Mouse (Mus musculus): ENCODE data around the gene Atp10a. TPM values are rescaled to one million over a fixed set of nuclear protein-coding genes. Genes with fewer than 3 reads are reported as not detected.

Atp10a gene
- polyA plus RNA-seq, 1 experiment from 2014 or later = 3.5 TPM

DNA sequence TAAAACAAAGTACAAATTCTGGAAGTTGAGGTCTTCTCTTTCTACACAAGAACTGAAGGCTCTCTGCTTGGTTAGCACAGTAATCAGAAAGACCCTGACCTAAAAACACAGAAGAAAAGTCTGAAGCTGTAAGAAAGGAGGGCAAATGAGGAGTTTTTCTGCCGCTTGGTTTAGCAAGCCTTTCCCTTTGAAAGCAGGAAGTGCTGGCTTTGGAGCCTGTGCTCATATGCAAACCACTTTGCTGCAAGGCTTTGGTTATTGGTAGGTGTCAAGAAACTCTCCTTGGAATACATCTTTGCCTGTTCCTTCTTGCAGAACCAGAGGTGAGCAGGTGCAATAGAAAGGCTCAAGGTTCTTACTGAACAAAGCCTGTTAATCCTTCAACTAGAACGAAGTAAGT lies 41.1 kb downstream of the Atp10a start:
- no peaks in the 10 kb centered on the region for H3K36me3 ChIP-seq (ENCODE audit: control insufficient read depth, insufficient read depth, low read length)
- no peak overlapping the region for H3K9ac ChIP-seq (ENCODE audit: low read length)
- H3K4me2 ChIP-seq (ENCODE audit: low read depth, low read length) = no peak overlapping the region
- H3K27me3 ChIP-seq (ENCODE audit: control insufficient read depth, insufficient read depth, low read depth, low read length) = no peaks in the 10 kb centered on the region
- H3K9me3 ChIP-seq (ENCODE audit: control insufficient read depth, low read length) = no peaks in the 10 kb centered on the region
- H3K4me1 ChIP-seq (replicated peaks; ENCODE audit: control insufficient read depth, insufficient read depth, low read length) = peaks cover 10% of the 10 kb centered on the region
- ATAC-seq (ENCODE audit: low read depth) = no peak
- no peak overlapping the region for H3K27ac ChIP-seq (ENCODE audit: low read length)
- H3K4me3 ChIP-seq (ENCODE audit: low read length) = no peak overlapping the region
- WGBS = 64% methylated on average over 2 of the region's 2 CpGs

DNA sequence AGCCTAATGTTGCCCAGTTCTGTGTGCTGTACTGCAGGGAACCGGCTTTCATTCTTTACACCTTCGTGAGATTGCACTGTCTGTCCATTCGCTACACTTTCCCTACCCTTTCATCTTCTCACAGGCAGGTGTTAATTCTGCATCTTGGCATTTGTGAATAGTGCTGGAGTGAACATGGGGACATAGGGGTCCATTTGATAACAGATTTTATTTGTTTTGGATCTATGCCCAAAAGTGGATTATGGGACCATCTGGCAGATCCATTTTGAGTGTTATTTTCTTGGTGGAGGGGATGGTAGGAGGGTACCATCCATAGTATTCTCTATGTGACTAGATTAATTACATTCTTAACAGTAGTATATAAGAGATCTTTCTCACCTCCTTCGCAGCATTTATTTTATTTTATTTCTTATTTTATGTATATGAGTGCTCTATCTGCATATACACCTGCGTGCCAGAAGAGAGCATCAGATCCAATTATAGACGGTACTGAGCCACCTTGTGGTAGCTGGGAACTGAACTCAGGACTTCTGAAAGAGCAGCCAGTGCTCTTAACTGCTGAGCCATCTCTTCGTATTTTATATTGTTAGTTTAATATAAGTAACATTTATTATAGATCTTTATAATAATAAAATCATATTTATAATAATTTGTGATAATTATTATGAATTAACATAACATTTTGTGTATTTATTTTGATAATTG lies 42.9 kb downstream of the Atp10a start:
- Histone ChIP-seq H3K9me3 (ENCODE audit: control insufficient read depth, low read length) (no peaks in the 10 kb centered on the region), H3K27me3 (ENCODE audit: control insufficient read depth, insufficient read depth, low read depth, low read length) (no peaks in the 10 kb centered on the region), H3K4me3 (ENCODE audit: low read length) (no peak overlapping the region), H3K9ac (ENCODE audit: low read length) (no peak overlapping the region), H3K4me2 (ENCODE audit: low read depth, low read length) (no peak overlapping the region), H3K4me1 (replicated peaks; ENCODE audit: control insufficient read depth, insufficient read depth, low read length) (no peaks in the 10 kb centered on the region), H3K36me3 (ENCODE audit: control insufficient read depth, insufficient read depth, low read length) (no peaks in the 10 kb centered on the region), H3K27ac (ENCODE audit: low read length) (no peak overlapping the region)
- 81% methylated on average over 7 of the region's 7 CpGs for WGBS
- no peak for ATAC-seq (ENCODE audit: low read depth)

DNA sequence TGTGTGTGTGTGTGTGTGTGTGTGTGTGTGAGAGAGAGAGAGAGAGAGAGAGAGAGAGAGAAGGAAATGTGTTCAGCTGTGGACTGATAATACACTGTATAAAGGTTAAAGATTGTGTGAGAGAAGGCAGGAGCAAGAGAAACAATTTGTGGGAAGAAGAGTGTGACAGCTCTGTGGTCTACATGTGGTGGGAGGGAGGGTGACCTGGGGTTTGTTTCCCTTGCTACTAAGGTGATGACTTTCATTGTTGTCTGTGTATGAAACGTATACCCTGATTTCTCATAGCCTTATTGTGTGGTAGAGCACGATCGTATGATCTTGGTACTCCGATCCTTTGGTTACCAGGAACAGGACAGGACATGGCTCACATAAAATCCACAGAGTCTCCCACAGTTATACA lies 45.3 kb downstream of the Atp10a start:
- Histone ChIP-seq H3K4me3 (ENCODE audit: low read length) (no peak overlapping the region), H3K4me2 (ENCODE audit: low read depth, low read length) (no peak overlapping the region), H3K9ac (ENCODE audit: low read length) (no peak overlapping the region), H3K9me3 (ENCODE audit: control insufficient read depth, low read length) (no peaks in the 10 kb centered on the region), H3K27ac (ENCODE audit: low read length) (no peak overlapping the region), H3K36me3 (ENCODE audit: control insufficient read depth, insufficient read depth, low read length) (no peaks in the 10 kb centered on the region), H3K27me3 (ENCODE audit: control insufficient read depth, insufficient read depth, low read depth, low read length) (no peaks in the 10 kb centered on the region), H3K4me1 (replicated peaks; ENCODE audit: control insufficient read depth, insufficient read depth, low read length) (no peaks in the 10 kb centered on the region)
- ATAC-seq (ENCODE audit: low read depth) = no peak
- WGBS = 91% methylated on average over 4 of the region's 4 CpGs

DNA sequence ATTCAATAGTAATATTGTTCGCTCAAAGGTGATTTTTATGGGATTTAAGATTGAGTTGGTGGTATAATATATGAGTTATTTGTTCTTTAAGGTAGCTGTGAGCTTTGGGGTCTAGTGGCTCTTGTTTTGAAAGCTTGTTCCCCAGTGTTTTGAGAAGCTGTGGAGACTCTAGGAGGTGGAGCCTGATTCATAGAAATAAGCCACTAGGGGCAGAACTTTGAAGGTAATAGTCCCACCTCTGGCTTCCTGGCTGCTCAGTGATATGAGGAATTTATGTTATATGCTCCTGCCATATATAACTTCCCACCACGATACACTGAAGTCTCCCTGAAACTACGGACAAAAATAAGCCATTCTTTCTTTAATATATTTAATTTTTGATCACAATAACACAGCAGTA lies 49.2 kb downstream of the Atp10a start:
- H3K27ac ChIP-seq (ENCODE audit: low read length) = no peak overlapping the region
- no peak overlapping the region for H3K9ac ChIP-seq (ENCODE audit: low read length)
- H3K4me1 ChIP-seq (replicated peaks; ENCODE audit: control insufficient read depth, insufficient read depth, low read length) = no peaks in the 10 kb centered on the region
- WGBS = 87% methylated on average over 3 of the region's 3 CpGs
- ATAC-seq (ENCODE audit: low read depth) = no peak
- H3K36me3 ChIP-seq (ENCODE audit: control insufficient read depth, insufficient read depth, low read length) = no peaks in the 10 kb centered on the region
- H3K4me3 ChIP-seq (ENCODE audit: low read length) = no peak overlapping the region
- no peaks in the 10 kb centered on the region for H3K27me3 ChIP-seq (ENCODE audit: control insufficient read depth, insufficient read depth, low read depth, low read length)
- no peak overlapping the region for H3K4me2 ChIP-seq (ENCODE audit: low read depth, low read length)
- no peaks in the 10 kb centered on the region for H3K9me3 ChIP-seq (ENCODE audit: control insufficient read depth, low read length)

DNA sequence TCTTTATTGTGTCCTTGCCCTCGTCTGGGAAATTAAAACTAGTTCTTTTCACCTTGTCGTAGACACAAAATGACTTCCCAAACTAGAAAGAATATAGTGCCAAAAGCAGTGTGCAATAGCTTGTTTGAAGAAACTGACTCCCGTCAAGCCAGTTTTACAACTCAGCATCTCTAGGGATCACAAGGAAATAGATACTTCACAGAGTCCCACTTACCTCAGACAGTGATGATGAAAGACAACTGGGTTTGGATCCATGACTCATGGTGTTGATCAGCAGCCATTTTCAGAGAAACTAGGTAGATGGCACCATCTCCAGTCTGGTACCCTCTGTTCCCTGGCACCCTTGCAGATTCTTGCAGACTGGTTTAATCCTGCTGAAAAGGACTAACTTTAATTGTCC lies 53.3 kb downstream of the Atp10a start:
- no peak for ATAC-seq (ENCODE audit: low read depth)
- Histone ChIP-seq H3K9me3 (ENCODE audit: control insufficient read depth, low read length) (no peaks in the 10 kb centered on the region), H3K27ac (ENCODE audit: low read length) (no peak overlapping the region)

DNA sequence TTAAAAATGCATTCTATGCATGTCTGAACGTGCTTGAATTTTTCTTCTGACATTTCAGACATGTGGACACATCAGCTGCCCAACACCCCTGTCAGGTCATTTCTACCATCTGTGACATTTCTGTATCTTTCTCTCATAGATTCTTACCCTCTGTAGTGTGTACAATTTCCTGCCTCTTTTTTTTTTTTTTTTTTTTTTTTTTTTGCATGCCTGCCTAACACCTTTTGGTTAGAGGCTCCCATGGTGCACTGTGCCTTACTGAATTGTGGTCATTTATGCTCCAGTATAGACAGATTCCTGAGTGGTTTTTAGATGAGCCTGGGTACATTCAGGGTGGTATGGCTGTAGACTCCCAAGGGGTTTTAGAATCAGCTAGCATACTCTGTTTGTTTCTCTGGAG lies 54.3 kb downstream of the Atp10a start:
- Histone ChIP-seq H3K27ac (ENCODE audit: low read length) (no peak overlapping the region), H3K36me3 (ENCODE audit: control insufficient read depth, insufficient read depth, low read length) (no peaks in the 10 kb centered on the region), H3K4me1 (replicated peaks; ENCODE audit: control insufficient read depth, insufficient read depth, low read length) (no peaks in the 10 kb centered on the region), H3K9ac (ENCODE audit: low read length) (no peak overlapping the region), H3K4me2 (ENCODE audit: low read depth, low read length) (no peak overlapping the region), H3K27me3 (ENCODE audit: control insufficient read depth, insufficient read depth, low read depth, low read length) (no peaks in the 10 kb centered on the region), H3K4me3 (ENCODE audit: low read length) (no peak overlapping the region), H3K9me3 (ENCODE audit: control insufficient read depth, low read length) (no peaks in the 10 kb centered on the region)
- ATAC-seq (ENCODE audit: low read depth) = no peak
- WGBS = 53% methylated on average over 1 of the region's 1 CpGs

More for the DNA sequence above, 53.3 kb downstream of the Atp10a start:
- Histone ChIP-seq H3K36me3 (ENCODE audit: control insufficient read depth, insufficient read depth, low read length) (no peaks in the 10 kb centered on the region), H3K4me1 (replicated peaks; ENCODE audit: control insufficient read depth, insufficient read depth, low read length) (no peaks in the 10 kb centered on the region), H3K9ac (ENCODE audit: low read length) (no peak overlapping the region), H3K4me3 (ENCODE audit: low read length) (no peak overlapping the region), H3K27me3 (ENCODE audit: control insufficient read depth, insufficient read depth, low read depth, low read length) (no peaks in the 10 kb centered on the region), H3K4me2 (ENCODE audit: low read depth, low read length) (no peak overlapping the region)
- WGBS = 69% methylated on average over 3 of the region's 3 CpGs

DNA sequence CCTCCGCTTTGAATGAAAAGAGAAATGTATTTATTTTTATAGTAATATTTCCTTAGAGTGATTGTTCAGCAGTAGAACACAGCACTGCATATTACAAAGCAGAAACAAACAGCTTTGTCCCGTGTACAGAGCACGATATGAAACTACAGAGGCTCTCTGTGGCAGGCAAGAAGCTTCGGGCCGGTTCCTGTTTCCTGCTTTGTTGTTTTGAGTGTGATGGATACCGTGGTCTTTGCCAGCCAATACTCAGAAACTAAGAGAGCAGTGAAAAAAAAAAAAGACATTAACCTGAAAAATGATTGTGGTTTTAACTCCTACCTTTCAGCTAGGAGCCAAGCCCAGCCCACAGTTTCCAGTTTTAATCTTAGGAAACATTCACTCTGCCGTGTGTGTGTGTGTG lies 55.8 kb downstream of the Atp10a start:
- no peak for ATAC-seq (ENCODE audit: low read depth)
- 68% methylated on average over 7 of the region's 7 CpGs for WGBS
- no peak overlapping the region for H3K4me2 ChIP-seq (ENCODE audit: low read depth, low read length)
- no peaks in the 10 kb centered on the region for H3K36me3 ChIP-seq (ENCODE audit: control insufficient read depth, insufficient read depth, low read length)
- H3K27me3 ChIP-seq (ENCODE audit: control insufficient read depth, insufficient read depth, low read depth, low read length) = no peaks in the 10 kb centered on the region
- H3K9ac ChIP-seq (ENCODE audit: low read length) = no peak overlapping the region
- no peaks in the 10 kb centered on the region for H3K4me1 ChIP-seq (replicated peaks; ENCODE audit: control insufficient read depth, insufficient read depth, low read length)
- no peak overlapping the region for H3K27ac ChIP-seq (ENCODE audit: low read length)
- no peak overlapping the region for H3K4me3 ChIP-seq (ENCODE audit: low read length)
- H3K9me3 ChIP-seq (ENCODE audit: control insufficient read depth, low read length) = no peaks in the 10 kb centered on the region

DNA sequence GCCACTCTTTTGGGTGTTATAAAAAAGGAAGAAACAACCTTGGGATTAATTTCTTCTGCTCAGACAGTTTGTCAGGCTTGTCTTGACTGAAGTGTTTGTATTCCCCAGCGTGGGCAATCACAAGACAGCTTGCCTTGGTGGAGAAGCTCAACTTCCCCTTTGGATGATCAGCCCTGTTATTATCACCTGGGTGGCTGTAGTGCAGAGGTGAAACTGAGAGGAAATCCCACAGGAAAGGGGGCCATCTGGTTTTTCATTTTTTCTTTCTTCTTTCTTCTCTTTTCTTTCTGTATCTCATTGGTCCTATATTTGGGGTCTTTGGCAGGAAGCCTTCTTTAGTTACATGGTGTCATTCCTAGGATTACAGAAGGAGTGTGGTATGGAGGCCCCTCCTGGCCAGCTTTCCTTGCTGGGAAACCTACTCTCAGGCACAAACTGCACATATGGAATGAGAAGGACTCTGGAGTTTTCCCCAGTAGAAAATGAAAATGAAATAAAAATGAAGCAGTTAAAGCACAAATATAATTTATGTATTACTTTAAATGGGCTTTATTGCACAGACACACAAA lies 59.7 kb downstream of the Atp10a start:
- H3K9ac ChIP-seq (ENCODE audit: low read length) = no peak overlapping the region
- no peak overlapping the region for H3K4me3 ChIP-seq (ENCODE audit: low read length)
- H3K27me3 ChIP-seq (ENCODE audit: control insufficient read depth, insufficient read depth, low read depth, low read length) = no peaks in the 10 kb centered on the region
- H3K4me2 ChIP-seq (ENCODE audit: low read depth, low read length) = no peak overlapping the region
- H3K9me3 ChIP-seq (ENCODE audit: control insufficient read depth, low read length) = no peaks in the 10 kb centered on the region
- no peak overlapping the region for H3K27ac ChIP-seq (ENCODE audit: low read length)
- WGBS = 35% methylated on average over 1 of the region's 1 CpGs
- no peaks in the 10 kb centered on the region for H3K36me3 ChIP-seq (ENCODE audit: control insufficient read depth, insufficient read depth, low read length)
- no peaks in the 10 kb centered on the region for H3K4me1 ChIP-seq (replicated peaks; ENCODE audit: control insufficient read depth, insufficient read depth, low read length)
- ATAC-seq (ENCODE audit: low read depth) = no peak

DNA sequence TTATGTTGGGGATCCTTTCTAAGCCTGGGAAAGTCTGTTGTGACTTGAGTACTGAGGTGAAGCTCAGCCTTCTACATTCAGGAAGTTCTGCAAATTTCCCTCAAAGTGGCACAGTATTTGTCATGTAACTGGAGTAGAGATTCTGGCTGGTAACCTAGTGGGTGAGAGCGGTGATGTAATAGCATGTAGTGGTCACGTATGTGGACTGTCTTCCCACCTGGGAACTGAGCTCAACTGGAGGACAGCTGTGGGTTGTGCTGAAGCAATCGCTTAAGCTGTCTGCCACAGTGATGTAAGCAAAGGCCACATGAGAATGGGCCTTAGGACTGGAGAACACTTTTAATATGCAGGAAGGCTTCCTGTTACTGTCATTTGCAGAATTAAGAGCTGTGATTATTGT lies 60.7 kb downstream of the Atp10a start:
- H3K36me3 ChIP-seq (ENCODE audit: control insufficient read depth, insufficient read depth, low read length) = no peaks in the 10 kb centered on the region
- no peaks in the 10 kb centered on the region for H3K27me3 ChIP-seq (ENCODE audit: control insufficient read depth, insufficient read depth, low read depth, low read length)
- WGBS = 77% methylated on average over 3 of the region's 3 CpGs
- no peaks in the 10 kb centered on the region for H3K4me1 ChIP-seq (replicated peaks; ENCODE audit: control insufficient read depth, insufficient read depth, low read length)
- no peak overlapping the region for H3K4me3 ChIP-seq (ENCODE audit: low read length)
- no peak overlapping the region for H3K4me2 ChIP-seq (ENCODE audit: low read depth, low read length)
- H3K9me3 ChIP-seq (ENCODE audit: control insufficient read depth, low read length) = no peaks in the 10 kb centered on the region
- H3K9ac ChIP-seq (ENCODE audit: low read length) = no peak overlapping the region
- no peak for ATAC-seq (ENCODE audit: low read depth)
- no peak overlapping the region for H3K27ac ChIP-seq (ENCODE audit: low read length)
